11 mouse cellular contexts compared by ENCODE assay signal in the genomic region with DNA sequence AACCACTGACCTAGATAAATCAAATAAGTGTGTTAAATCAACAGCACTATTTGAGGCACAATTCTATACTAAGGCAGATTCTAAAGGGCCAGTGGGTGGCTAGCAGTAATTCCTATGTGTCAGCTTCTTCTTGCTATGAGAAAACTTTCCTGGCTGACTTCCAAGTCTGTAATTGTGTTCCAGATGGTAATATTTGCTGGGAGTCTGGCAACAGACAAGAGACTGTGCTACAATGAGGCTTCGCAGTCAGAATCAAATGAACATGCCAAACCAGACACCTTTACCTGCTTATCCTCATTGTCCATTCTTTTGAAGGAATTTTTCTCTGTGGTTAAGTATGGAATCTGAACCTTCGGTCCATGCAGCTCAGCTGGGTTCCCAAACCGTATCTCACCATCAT.
DNase-seq lines count a peak whose midpoint lies in the region; ATAC-seq and TF ChIP-seq lines count a peak whose summit lies in the region.
"Had no signal": no experiment of that assay in that cellular context is flagged by ENCODE, and none has a peak within 500 bp of the region (broad histone marks: within the 10 kb centered on the region; RNA-seq: fewer than 3 reads in every experiment).

No protein-coding gene starts in this region.

- DNase-seq in forebrain, postnatal 0 days: peak; percentile 42
- no peak for DNase-seq in forebrain, embryonic 11.5 days (ENCODE audit: low spot score)
- DNase-seq in layer of hippocampus, adult 9-10 months (ENCODE audit: low spot score): peak; percentile 30
- DNase-seq in layer of hippocampus, postnatal 36 days: no peak
- DNase-seq in Muller cell, postnatal 12 days (ENCODE audit: inconsistent ontology term): peak; percentile 66
- DNase-seq in cerebellum, postnatal 10 days: peak; percentile 43 to 49
- DNase-seq in spleen, postnatal 10 days (ENCODE audit: low spot score in 2 of 2): no peak
- no peak for DNase-seq in urinary bladder, adult 2 months (ENCODE audit: low spot score)

- no peaks in the 10 kb centered on the region for H3K4me1 ChIP-seq in forebrain, postnatal 0 days (ENCODE audit: insufficient read depth)
- H3K4me1 ChIP-seq in forebrain, embryonic 11.5 days (replicated peaks; ENCODE audit: control insufficient read depth, insufficient read depth, low read length): no peaks in the 10 kb centered on the region

- no peak overlapping the region for H3K27ac ChIP-seq in forebrain, postnatal 0 days (ENCODE audit: low read depth, low read length)
- no peak overlapping the region for H3K27ac ChIP-seq in forebrain, embryonic 11.5 days (ENCODE audit: low read depth, low read length)
- H3K27ac ChIP-seq: heart, embryonic 13.5 days had no signal

- H3K36me3 ChIP-seq in forebrain, postnatal 0 days (ENCODE audit: insufficient read depth): no peaks in the 10 kb centered on the region
- no peaks in the 10 kb centered on the region for H3K36me3 ChIP-seq in forebrain, embryonic 11.5 days (ENCODE audit: control insufficient read depth, insufficient read depth, low read length)
- H3K36me3 ChIP-seq: heart, embryonic 13.5 days had no signal

- H3K4me3 ChIP-seq in forebrain, postnatal 0 days (ENCODE audit: low read depth, low read length): no peak overlapping the region
- no peak overlapping the region for H3K4me3 ChIP-seq in forebrain, embryonic 11.5 days (ENCODE audit: low read depth, low read length)
- H3K4me3 ChIP-seq: heart, embryonic 13.5 days had no signal

- no peak overlapping the region for H3K9ac ChIP-seq in forebrain, postnatal 0 days
- no peak overlapping the region for H3K9ac ChIP-seq in forebrain, embryonic 11.5 days (ENCODE audit: low read length)
- H3K9ac ChIP-seq: heart, embryonic 13.5 days had no signal

- no peaks in the 10 kb centered on the region for H3K27me3 ChIP-seq in forebrain, postnatal 0 days (ENCODE audit: insufficient read depth, low read length)
- H3K27me3 ChIP-seq in forebrain, embryonic 11.5 days (ENCODE audit: control insufficient read depth, insufficient read depth, low read length): peaks cover 9% of the 10 kb centered on the region; the same call in 1 of the 2 replicates

- no peak for ATAC-seq in forebrain, postnatal 0 days
- no peak for ATAC-seq in forebrain, embryonic 11.5 days (replicated peaks; ENCODE audit: low FRiP score)
- ATAC-seq: midbrain, embryonic 16.5 days had no signal

- no peaks in the 10 kb centered on the region for H3K9me3 ChIP-seq in forebrain, postnatal 0 days (ENCODE audit: low read length)
- no peaks in the 10 kb centered on the region for H3K9me3 ChIP-seq in forebrain, embryonic 11.5 days (ENCODE audit: control insufficient read depth, low read length)
- H3K9me3 ChIP-seq: heart, embryonic 13.5 days had no signal

- 54% methylated on average over 3 of the region's 3 CpGs for WGBS in forebrain, postnatal 0 days
- WGBS in forebrain, embryonic 11.5 days: 80% methylated on average over 3 of the region's 3 CpGs

- no peak overlapping the region for H3K4me2 ChIP-seq in forebrain, postnatal 0 days (ENCODE audit: low read depth)
- no peak overlapping the region for H3K4me2 ChIP-seq in forebrain, embryonic 11.5 days (ENCODE audit: low read depth, low read length, severe bottlenecking)
- H3K4me2 ChIP-seq: heart, embryonic 13.5 days; liver, embryonic 11.5 days had no signal

- TF ChIP-seq CTCF in forebrain, postnatal 0 days (IDR thresholded peaks at IDR 0.05; ENCODE audit: low read depth): no peak

Comparison
In these comparisons a context has a peak if more than half of its experiments do, and no peak if none do; other contexts are left out.
1. DNase-seq: peak in forebrain, postnatal 0 days (single experiment), layer of hippocampus, adult 9-10 months (single experiment), Muller cell, postnatal 12 days (single experiment) and cerebellum, postnatal 10 days (2 of 2); none in forebrain, embryonic 11.5 days (single experiment), layer of hippocampus, postnatal 36 days (0 of 2), spleen, postnatal 10 days (0 of 2) and urinary bladder, adult 2 months (single experiment).